Mouse (Mus musculus) retina, postnatal 1 day (tissue): ENCODE data around the gene Rpa2.
"Not testable (repeated sequence)": the region's sequence is repeated elsewhere in the genome, so short reads cannot be mapped to it uniquely, and the experiment has no call there.

ENCODE experiments used
- DNase-seq: peaks from one replicate; pipeline ENCODE4 v3.0.0-alpha.2; 2012

The Rpa2 gene

GRCm38 (mm10) chr4:132763125-132763524 lies 5.0 kb upstream of the Rpa2 start:
- DNase-seq: not testable (repeated sequence)

- DNase-seq: no peak
Measured at GRCm38 (mm10) chr4:132771776-132772175, 3.6 kb downstream of the Rpa2 start.

GRCm38 (mm10) chr4:132774905-132775304 lies 6.8 kb downstream of the Rpa2 start:
- no peak for DNase-seq

- peak; percentile 66 for DNase-seq
Measured at GRCm38 (mm10) chr4:132776764-132777163, 8.6 kb downstream of the Rpa2 start.

- DNase-seq: no peak
Measured at GRCm38 (mm10) chr4:132778562-132779201, 10.6 kb downstream of the Rpa2 start.

- DNase-seq: no peak
Measured at GRCm38 (mm10) chr4:132780288-132780687, 12.2 kb downstream of the Rpa2 start.

GRCm38 (mm10) chr4:132783732-132784131 lies 15.6 kb downstream of the Rpa2 start:
- DNase-seq: no peak

- DNase-seq: no peak
Measured at GRCm38 (mm10) chr4:132785228-132785627, 17.1 kb downstream of the Rpa2 start.

- DNase-seq: no peak
Measured at GRCm38 (mm10) chr4:132789731-132790130, 21.6 kb downstream of the Rpa2 start.

- not testable (repeated sequence) for DNase-seq
Measured at GRCm38 (mm10) chr4:132793322-132794004, 25.3 kb downstream of the Rpa2 start.

GRCm38 (mm10) chr4:132794028-132794427 lies 25.9 kb downstream of the Rpa2 start:
- no peak for DNase-seq

- DNase-seq: no peak
Measured at GRCm38 (mm10) chr4:132794760-132795159, 26.6 kb downstream of the Rpa2 start.

- peak; percentile 6 for DNase-seq
Measured at GRCm38 (mm10) chr4:132795171-132795570, 27.0 kb downstream of the Rpa2 start.

GRCm38 (mm10) chr4:132796196-132796886 lies 28.2 kb downstream of the Rpa2 start, which contains the start of gene Themis2:
Gene Themis2 (minus strand): TSS chr4:132796387.
- DNase-seq: peak; percentile 74

GRCm38 (mm10) chr4:132797461-132797860 lies 29.3 kb downstream of the Rpa2 start:
- no peak for DNase-seq

GRCm38 (mm10) chr4:132798028-132798427 lies 29.9 kb downstream of the Rpa2 start:
- DNase-seq: no peak

- not testable (repeated sequence) for DNase-seq
Measured at GRCm38 (mm10) chr4:132798666-132799065, 30.5 kb downstream of the Rpa2 start.

GRCm38 (mm10) chr4:132799845-132800244 lies 31.7 kb downstream of the Rpa2 start:
- DNase-seq: no peak

GRCm38 (mm10) chr4:132801176-132802077 lies 33.3 kb downstream of the Rpa2 start:
- DNase-seq: no peak

- DNase-seq: no peak
Measured at GRCm38 (mm10) chr4:132802171-132802637, 34.1 kb downstream of the Rpa2 start.

- no peak for DNase-seq
Measured at GRCm38 (mm10) chr4:132803212-132803611, 35.1 kb downstream of the Rpa2 start.

GRCm38 (mm10) chr4:132803876-132804275 lies 35.7 kb downstream of the Rpa2 start:
- DNase-seq: no peak

- no peak for DNase-seq
Measured at GRCm38 (mm10) chr4:132804331-132804730, 36.2 kb downstream of the Rpa2 start.
